Mouse (Mus musculus) testis, adult 10 weeks (tissue): ENCODE measurements around the gene Taok1. TPM values are rescaled to one million over a fixed set of nuclear protein-coding genes. Genes with fewer than 3 reads are reported as not detected.

Experiments used
- polyA plus RNA-seq: library from polyadenylated mRNA; stranded (reverse); fragments of 350-450 nt; fragmentation: Illumina TruSeq; extraction: RNeasy Lipid Tissue Mini Kit (QIAGEN cat#74804); gene quantifications from one replicate; pipeline ENCODE4 v1.2.3, GENCODE M21; 2014; ENCODE audit warnings: low read depth, low replicate concordance

Gene Taok1
- 43.1 TPM for polyA plus RNA-seq

DNA sequence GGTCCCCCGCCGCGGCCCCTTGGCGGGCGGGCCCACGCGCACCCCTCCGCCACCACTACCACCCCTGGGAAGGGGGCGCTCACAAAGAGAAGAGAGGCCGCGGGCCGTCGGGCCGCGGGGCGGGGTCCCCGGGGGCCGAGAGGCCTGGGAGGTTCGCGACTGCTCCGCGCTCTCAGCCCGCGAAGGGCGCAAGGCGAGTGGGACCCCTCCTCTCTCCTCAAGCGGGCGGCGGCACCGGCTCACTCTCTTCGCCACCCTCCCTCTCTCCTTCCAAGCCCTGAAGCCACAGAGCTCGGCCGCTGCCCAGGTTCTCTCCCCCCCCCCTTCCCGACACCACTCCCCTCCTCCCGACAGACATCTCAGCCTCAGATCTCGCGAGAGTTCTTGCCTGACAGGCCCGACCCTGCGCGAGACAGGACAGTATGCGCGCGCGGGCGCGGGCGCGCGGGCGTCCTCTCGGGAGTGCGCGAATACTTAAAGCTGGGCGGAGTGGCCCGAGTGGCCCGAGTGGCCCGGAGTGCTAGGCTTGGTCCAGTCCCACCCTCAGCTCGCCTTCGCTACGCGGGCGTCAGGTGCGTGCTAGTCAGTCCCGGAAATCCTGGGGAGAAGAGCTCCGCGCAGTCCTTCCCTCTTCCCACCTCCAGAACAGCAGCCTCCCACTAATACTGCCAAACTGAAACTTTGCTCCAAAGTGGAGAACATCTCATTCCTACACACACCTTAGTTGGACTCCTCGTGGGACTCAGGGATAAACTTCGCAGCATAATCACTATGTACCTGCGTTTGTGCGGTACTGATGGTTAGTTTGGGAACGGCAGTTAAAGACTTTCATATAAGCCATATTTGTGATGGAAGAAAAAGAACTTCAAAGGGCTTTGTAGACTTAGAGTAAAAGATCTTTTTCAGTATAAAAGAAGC lies at the start of gene Taok1:
Gene Taok1, minus strand, starts transcription at position 278 of the 918 bp plus-strand sequence.

DNA sequence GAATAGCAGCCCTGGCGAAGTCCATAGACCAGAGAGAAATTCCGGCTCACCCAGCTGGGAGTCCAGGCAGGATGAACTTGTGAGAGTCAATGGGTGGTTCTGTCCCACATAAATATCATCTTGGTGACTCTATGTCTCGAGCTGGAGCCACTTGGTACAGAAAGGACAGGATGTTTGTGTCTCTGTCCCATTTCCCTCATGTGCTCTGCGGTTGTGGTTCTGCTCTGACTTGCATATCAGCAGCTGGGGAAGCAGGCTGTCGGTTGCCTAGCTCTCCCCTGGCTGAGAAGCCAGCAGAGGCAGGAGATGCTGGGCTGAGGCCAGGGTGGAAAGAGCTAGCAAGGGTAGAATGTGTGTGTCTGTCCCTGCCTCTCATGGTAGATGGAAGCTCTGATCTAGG lies 88.6 kb downstream of the Taok1 start, which contains the start of gene Gm10392:
Gene Gm10392, minus strand, starts transcription at position 156 of the 400 bp plus-strand sequence.

DNA sequence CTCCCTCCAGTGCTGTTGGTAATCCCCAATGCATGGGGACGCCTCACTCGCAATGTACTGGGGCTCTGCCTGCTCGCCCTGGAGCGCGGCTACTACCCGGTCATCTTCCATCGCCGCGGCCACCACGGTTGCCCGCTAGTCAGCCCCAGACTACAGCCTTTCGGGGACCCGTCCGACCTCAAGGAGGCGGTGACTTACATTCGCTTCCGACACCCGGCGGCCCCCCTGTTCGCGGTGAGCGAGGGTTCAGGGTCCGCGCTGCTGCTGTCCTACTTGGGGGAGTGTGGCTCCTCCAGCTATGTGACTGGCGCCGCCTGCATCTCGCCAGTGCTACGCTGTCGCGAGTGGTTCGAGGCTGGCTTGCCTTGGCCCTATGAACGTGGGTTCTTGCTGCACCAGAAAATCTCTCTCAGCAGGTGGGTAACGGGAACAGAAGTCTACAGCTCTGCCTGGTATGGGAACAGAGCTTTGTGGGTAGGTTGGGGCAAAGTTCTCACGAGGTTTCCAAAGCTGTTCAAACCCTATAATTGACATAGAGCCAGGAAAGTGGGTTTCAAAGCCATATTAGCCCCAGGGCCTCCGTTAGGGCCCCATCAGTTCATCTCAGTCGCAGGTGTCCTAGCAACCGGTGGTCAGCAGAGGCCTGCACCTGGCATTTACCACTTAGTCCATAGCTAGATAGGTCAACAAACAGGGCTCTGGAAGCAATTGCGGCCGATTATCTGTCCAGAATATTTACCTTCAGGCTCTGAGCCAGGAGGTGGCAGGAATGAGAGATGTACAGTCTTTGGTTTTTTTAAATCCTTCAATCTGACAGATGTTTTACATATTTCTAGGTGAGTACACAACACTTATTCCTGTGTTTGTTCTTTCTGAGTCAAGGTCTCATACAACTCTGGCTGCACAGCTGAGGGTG lies 91.7 kb downstream of the Taok1 start, which contains the start of gene Trp53i13:
Gene Trp53i13, minus strand, starts transcription at position 344 of the 916 bp plus-strand sequence.

DNA sequence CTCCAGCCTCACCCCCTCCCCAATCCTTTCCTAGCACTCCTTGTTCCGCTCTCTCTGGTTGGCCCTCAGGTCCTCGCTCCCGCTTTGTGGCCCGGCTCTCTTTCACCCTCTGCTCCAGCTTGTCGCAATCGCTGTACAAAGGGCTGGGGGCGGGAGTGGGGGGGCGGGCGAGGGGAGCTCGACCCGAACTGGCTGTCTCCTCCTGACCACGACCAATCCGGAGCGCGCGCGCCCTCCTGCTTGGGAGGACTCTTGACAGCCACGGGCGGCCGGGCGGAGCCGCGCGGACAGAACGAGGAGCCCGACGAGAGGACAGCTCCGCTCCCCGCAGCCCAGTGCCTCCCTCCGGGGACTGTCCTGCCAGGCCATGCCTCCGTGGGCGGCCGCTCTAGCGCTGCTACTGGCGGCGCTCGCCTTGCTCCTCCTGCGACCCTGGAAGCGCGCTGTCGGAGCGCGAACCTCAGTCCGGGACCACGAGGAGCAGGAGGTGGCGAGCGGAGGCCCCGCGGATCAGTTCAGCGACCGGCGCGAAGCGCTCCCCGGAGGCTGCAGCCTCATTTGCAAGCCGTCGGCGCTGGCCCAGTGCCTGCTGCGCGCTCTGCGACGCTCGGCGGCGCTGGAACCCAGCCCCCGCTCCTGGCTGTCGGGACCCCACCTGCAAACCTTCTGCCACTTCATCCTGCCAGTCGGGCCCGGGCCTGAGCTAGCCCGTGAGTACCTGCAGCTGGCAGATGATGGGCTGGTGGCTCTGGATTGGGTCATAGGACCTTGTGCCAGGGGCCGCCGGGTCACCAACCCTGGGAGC lies 92.6 kb downstream of the Taok1 start, which contains the start of gene Abhd15:
Gene Abhd15, plus strand, starts transcription at position 290 of the 805 bp plus-strand sequence.

DNA sequence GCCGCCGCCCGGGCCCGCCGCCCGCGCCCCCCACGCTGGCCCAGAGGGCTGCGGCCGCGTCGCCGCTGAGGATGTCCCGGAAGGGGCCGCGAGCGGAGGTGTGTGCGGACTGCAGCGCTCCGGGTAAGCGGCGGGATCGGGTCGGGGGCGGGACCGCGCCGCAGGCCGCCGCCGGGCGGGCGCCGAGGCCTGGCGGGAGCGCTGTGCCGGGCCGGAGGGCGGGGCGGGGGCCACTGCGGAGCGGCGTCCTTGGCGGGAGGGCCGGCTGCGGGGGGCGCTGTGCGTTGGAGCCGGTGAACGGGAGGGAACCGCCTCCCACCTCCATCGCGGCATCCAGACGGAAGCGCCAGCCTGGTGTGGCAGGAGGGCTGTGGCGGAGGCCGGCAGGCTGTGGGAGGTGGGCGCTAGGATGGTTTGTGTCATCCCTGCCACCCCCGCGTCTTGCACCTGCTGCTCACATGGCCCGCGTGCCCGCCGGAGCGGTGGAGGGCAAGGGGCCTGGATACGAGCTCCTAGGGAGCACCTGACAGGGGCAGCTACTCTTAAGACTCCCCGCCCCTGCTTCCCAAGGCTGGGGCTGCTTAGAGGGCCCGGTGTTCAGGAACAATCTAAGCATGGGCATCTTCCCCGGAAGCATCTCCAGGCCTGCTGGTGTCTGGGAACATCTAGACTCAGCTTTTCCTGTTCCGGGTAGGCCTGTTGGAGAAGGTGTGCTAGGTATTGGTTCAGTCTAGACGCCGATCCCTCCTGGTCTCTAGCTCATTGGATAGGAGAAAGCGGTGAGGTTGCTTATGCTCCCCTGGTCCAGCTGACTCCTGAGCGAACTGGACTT lies 113.9 kb downstream of the Taok1 start, which contains the start of gene Git1:
Gene Git1, plus strand, starts transcription at position 51 of the 832 bp plus-strand sequence.

DNA sequence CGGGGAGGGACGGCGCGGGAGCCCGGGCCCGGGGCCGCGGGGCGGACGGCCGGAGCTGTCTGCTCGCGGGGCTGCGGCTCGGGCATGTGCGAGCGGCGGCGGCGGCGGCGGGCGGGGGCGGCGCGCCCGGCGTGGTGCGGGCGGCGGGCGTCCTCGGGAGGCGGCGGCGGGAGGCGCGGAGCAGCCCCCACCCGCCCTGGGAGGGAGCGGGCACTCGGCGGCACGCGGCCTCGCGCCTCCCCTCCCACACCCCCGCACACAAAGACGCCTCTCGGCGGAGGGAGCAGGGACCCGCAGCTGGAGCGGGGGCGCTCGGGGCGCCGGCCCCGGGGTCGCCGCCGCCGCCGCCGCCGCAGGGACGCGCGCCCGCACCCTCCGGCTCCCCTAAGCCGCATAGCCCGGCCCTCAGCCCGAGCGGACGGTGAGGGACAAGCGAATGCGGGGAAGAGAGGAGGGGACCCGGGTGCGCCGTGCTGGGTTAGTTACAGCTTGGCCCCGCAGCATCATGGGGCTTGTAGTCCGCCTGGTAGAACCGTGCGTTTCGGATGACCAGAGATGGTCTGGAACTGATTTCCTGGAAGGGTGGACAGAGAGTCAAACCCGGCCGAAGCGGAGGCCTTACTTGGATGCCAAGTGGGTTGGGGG lies 117.9 kb downstream of the Taok1 start, which contains the start of gene Ankrd13b:
Gene Ankrd13b, minus strand, starts transcription at position 88 of the 645 bp plus-strand sequence.

Other genes starting within 250 kb of the Taok1 start
- 0.15 TPM for gene Coro6, start 145.4 kb downstream of the Taok1 start, polyA plus RNA-seq
- gene Ankrd13b, start 118.1 kb downstream of the Taok1 start, polyA plus RNA-seq, result not detected
- 9.9 TPM for gene Git1, start 114.3 kb downstream of the Taok1 start, polyA plus RNA-seq
- 0.07 TPM for gene Abhd15, start 92.7 kb downstream of the Taok1 start, polyA plus RNA-seq
- not detected for gene Trp53i13, start 91.8 kb downstream of the Taok1 start, polyA plus RNA-seq
- not detected for gene Gm10392, start 88.6 kb downstream of the Taok1 start, polyA plus RNA-seq
- gene Nufip2, start 78.3 kb upstream of the Taok1 start, polyA plus RNA-seq, result 115 TPM
- gene Cryba1, start 117.5 kb upstream of the Taok1 start, polyA plus RNA-seq, result not detected
- 1.5 TPM for gene Myo18a, start 155.4 kb upstream of the Taok1 start, polyA plus RNA-seq
- gene Gm10277, start 179.9 kb upstream of the Taok1 start, polyA plus RNA-seq, result not detected